Mouse (Mus musculus): ENCODE data around the gene Ddx42. TPM values are rescaled to one million over a fixed set of nuclear protein-coding genes. Genes with fewer than 3 reads are reported as not detected.
"Not testable (repeated sequence)": the region's sequence is repeated elsewhere in the genome, so short reads cannot be mapped to it uniquely, and the experiment has no call there.

Gene Ddx42
- polyA plus RNA-seq, 2 experiments = 50.4 to 63.9 TPM

DNA sequence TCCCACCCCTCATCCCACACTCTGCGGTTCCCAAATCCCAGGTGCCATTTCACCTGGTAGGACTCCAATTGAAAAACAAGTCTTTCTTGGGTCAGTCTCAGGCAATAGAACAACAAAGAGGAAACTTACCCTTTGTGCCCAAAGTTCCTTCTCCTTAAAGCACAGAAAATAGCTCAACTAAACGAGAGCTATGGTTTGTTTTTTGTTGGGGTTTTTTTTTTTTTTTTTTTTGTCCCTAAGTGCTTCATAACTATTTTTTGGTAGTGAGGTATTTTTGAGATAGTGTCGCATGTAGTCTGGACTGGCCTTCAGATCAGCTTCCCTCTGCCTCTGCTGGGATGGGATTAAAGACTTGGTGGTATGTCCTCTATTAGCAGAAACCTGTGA is 22.6 kb upstream of the Ddx42 start:
- DNase-seq (ENCODE audit: low spot score) = no peak
- Histone ChIP-seq H3K36me3 (ENCODE audit: control insufficient read depth, insufficient read depth, low read length) (peaks cover 22% of the 10 kb centered on the region), H3K4me1 (ENCODE audit: control insufficient read depth, insufficient read depth, low read length) (no peaks in the 10 kb centered on the region), H3K9ac (ENCODE audit: low read depth, low read length, severe bottlenecking) (peak overlapping the region; percentile 54), H3K27me3 (ENCODE audit: control insufficient read depth, insufficient read depth, low read length) (no peaks in the 10 kb centered on the region), H3K9me3 (ENCODE audit: control insufficient read depth, low read length) (no peaks in the 10 kb centered on the region), H3K27ac (replicated peaks; ENCODE audit: low read depth, low read length) (peak overlapping the region; percentile 73), H3K4me3 (replicated peaks; ENCODE audit: low read length) (peak overlapping the region; percentile 51), H3K4me2 (replicated peaks; ENCODE audit: low read depth, low read length, severe bottlenecking) (peak overlapping the region; percentile 65)
- TF ChIP-seq POLR2A (IDR thresholded peaks at IDR 0.05; ENCODE audit: borderline replicate concordance, extremely low read depth, insufficient read depth, insufficient read length) = no peak
- 31% methylated on average over 3 of the region's 3 CpGs for WGBS
- ATAC-seq (ENCODE audit: low FRiP score, low read depth) = no peak

DNA sequence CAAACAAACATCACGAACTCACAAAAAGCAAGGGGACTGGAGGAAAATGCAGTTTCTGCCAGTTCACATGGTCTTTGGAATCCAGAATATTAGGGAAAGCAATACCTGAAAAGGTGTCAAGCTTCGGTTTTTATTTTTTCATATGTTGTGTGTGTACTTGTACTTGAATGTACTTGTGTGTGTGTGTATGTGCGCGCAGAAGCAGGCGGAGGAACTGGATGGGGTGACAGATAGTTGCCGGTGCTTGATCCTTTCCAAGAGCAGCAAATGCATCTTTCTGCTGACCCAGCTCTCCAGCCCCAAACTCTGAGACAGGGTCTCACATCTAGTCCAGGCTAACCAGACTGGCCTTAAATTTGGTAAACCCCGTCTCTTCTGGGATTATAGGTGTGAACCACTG is 21.8 kb upstream of the Ddx42 start:
- Histone ChIP-seq H3K27ac (replicated peaks; ENCODE audit: low read depth, low read length) (no peak overlapping the region), H3K9me3 (ENCODE audit: control insufficient read depth, low read length) (no peaks in the 10 kb centered on the region), H3K36me3 (ENCODE audit: control insufficient read depth, insufficient read depth, low read length) (peaks cover 25% of the 10 kb centered on the region), H3K4me1 (ENCODE audit: control insufficient read depth, insufficient read depth, low read length) (no peaks in the 10 kb centered on the region), H3K9ac (ENCODE audit: low read depth, low read length, severe bottlenecking) (no peak overlapping the region), H3K4me3 (replicated peaks; ENCODE audit: low read length) (no peak overlapping the region), H3K4me2 (replicated peaks; ENCODE audit: low read depth, low read length, severe bottlenecking) (no peak overlapping the region), H3K27me3 (ENCODE audit: control insufficient read depth, insufficient read depth, low read length) (no peaks in the 10 kb centered on the region)
- TF ChIP-seq POLR2A (IDR thresholded peaks at IDR 0.05; ENCODE audit: borderline replicate concordance, extremely low read depth, insufficient read depth, insufficient read length) = no peak
- no peak for DNase-seq (ENCODE audit: low spot score)
- ATAC-seq (ENCODE audit: low FRiP score, low read depth) = no peak
- 90% methylated on average over 7 of the region's 7 CpGs for WGBS

GRCm38 (mm10) chr11:106195341-106195740 is 21.4 kb upstream of the Ddx42 start:
- DNase-seq (ENCODE audit: low spot score) (no peak), ATAC-seq (ENCODE audit: low FRiP score, low read depth) (no peak)
- Histone ChIP-seq H3K4me3 (replicated peaks; ENCODE audit: low read length) (no peak overlapping the region), H3K9ac (ENCODE audit: low read depth, low read length, severe bottlenecking) (no peak overlapping the region), H3K36me3 (ENCODE audit: control insufficient read depth, insufficient read depth, low read length) (peaks cover 27% of the 10 kb centered on the region), H3K4me1 (ENCODE audit: control insufficient read depth, insufficient read depth, low read length) (no peaks in the 10 kb centered on the region), H3K27me3 (ENCODE audit: control insufficient read depth, insufficient read depth, low read length) (no peaks in the 10 kb centered on the region), H3K27ac (replicated peaks; ENCODE audit: low read depth, low read length) (no peak overlapping the region), H3K9me3 (ENCODE audit: control insufficient read depth, low read length) (no peaks in the 10 kb centered on the region), H3K4me2 (replicated peaks; ENCODE audit: low read depth, low read length, severe bottlenecking) (no peak overlapping the region)
- TF ChIP-seq POLR2A (IDR thresholded peaks at IDR 0.05; ENCODE audit: borderline replicate concordance, extremely low read depth, insufficient read depth, insufficient read length) = no peak

DNA sequence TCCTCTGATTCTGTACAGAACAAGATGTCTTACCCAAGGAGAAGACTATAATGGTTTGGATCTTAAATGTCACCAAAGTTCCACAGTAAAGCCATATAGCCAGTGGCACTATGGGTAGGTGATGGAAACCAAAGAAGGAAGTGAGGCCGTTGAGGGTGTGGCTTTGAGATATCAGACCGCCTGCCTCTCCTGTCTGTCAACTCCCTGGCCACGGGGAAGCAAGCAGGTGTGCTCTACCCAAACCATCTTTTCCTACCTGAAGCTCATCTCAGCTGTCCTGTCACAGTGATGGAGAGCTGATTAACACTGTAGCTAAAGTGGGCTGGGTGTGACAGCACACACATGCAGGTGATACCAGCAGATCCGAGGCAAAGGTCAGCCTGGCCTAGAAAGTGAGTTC is 18.4 kb upstream of the Ddx42 start:
- Histone ChIP-seq H3K36me3 (ENCODE audit: control insufficient read depth, insufficient read depth, low read length) (peaks cover 55% of the 10 kb centered on the region), H3K4me3 (replicated peaks; ENCODE audit: low read length) (no peak overlapping the region), H3K27me3 (ENCODE audit: control insufficient read depth, insufficient read depth, low read length) (no peaks in the 10 kb centered on the region), H3K9me3 (ENCODE audit: control insufficient read depth, low read length) (no peaks in the 10 kb centered on the region), H3K27ac (replicated peaks; ENCODE audit: low read depth, low read length) (no peak overlapping the region), H3K9ac (ENCODE audit: low read depth, low read length, severe bottlenecking) (no peak overlapping the region), H3K4me1 (ENCODE audit: control insufficient read depth, insufficient read depth, low read length) (no peaks in the 10 kb centered on the region), H3K4me2 (replicated peaks; ENCODE audit: low read depth, low read length, severe bottlenecking) (no peak overlapping the region)
- ATAC-seq (ENCODE audit: low FRiP score, low read depth) = no peak
- DNase-seq (ENCODE audit: low spot score) = no peak
- no peak for TF ChIP-seq POLR2A (IDR thresholded peaks at IDR 0.05; ENCODE audit: borderline replicate concordance, extremely low read depth, insufficient read depth, insufficient read length)
- WGBS = 89% methylated on average over 4 of the region's 4 CpGs

DNA sequence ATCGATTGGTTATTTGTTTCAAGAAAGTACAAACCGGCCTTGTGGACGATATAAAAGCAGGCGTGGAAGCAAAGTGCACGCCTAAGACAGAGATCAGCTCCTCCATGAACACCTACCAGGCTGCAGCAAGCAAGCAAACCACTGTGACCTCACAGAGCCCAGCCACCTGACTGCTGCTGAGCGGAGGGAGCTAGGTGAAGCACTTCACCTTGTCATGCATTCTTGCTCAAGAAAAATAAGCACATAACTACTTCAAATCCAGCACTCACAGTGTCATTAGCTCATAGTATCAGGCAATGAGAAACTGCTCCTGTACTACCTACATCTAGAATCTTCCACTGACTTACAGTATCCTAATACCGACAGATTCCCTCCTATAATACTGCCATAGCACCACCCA is 16.7 kb upstream of the Ddx42 start:
- H3K9ac ChIP-seq (ENCODE audit: low read depth, low read length, severe bottlenecking); DNase-seq (ENCODE audit: low spot score); ATAC-seq (ENCODE audit: low FRiP score, low read depth); H3K4me1 ChIP-seq (ENCODE audit: control insufficient read depth, insufficient read depth, low read length); H3K27ac ChIP-seq (replicated peaks; ENCODE audit: low read depth, low read length); H3K27me3 ChIP-seq (ENCODE audit: control insufficient read depth, insufficient read depth, low read length); H3K9me3 ChIP-seq (ENCODE audit: control insufficient read depth, low read length); H3K4me3 ChIP-seq (replicated peaks; ENCODE audit: low read length); H3K4me2 ChIP-seq (replicated peaks; ENCODE audit: low read depth, low read length, severe bottlenecking): not testable (repeated sequence)
- peaks cover 70% of the 10 kb centered on the region for H3K36me3 ChIP-seq (ENCODE audit: control insufficient read depth, insufficient read depth, low read length)
- 97% methylated on average over 7 of the region's 7 CpGs for WGBS

- Histone ChIP-seq H3K4me2 (replicated peaks; ENCODE audit: low read depth, low read length, severe bottlenecking) (no peak overlapping the region), H3K36me3 (ENCODE audit: control insufficient read depth, insufficient read depth, low read length) (peaks cover 77% of the 10 kb centered on the region), H3K4me3 (replicated peaks; ENCODE audit: low read length) (no peak overlapping the region), H3K27me3 (ENCODE audit: control insufficient read depth, insufficient read depth, low read length) (no peaks in the 10 kb centered on the region), H3K9ac (ENCODE audit: low read depth, low read length, severe bottlenecking) (no peak overlapping the region), H3K9me3 (ENCODE audit: control insufficient read depth, low read length) (no peaks in the 10 kb centered on the region), H3K27ac (replicated peaks; ENCODE audit: low read depth, low read length) (no peak overlapping the region), H3K4me1 (ENCODE audit: control insufficient read depth, insufficient read depth, low read length) (no peaks in the 10 kb centered on the region)
- TF ChIP-seq POLR2A (IDR thresholded peaks at IDR 0.05; ENCODE audit: borderline replicate concordance, extremely low read depth, insufficient read depth, insufficient read length) = no peak
- ATAC-seq (ENCODE audit: low FRiP score, low read depth) = no peak
- no peak for DNase-seq (ENCODE audit: low spot score)
- WGBS = 84% methylated on average over 6 of the region's 6 CpGs
Observed at GRCm38 (mm10) chr11:106200756-106201155, 16.0 kb upstream of the Ddx42 start.
